In the genomic region with DNA sequence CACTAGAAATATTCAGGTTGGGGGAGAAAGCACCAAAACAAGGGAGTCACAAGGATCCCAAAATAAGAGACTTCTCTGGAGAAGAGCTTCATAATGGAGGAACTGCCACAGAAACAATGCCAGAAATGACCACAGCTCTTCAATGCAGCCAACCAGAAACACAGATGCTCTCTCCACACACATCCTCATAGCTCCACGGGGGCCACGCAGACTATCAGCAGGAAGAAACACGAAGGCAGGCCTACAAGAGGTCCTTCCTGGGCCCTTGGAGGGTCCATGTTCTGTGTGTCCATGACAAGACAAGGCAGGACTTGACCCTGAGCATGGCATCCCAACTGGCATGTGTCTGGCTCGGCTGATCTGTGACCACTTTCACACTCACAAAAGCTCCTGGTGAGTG, we compare ENCODE assay signal across 17 mouse cellular contexts.
"Had no signal": no experiment of that assay in that cellular context is flagged by ENCODE, and none has a peak within 500 bp of the region (broad histone marks: within the 10 kb centered on the region; RNA-seq: fewer than 3 reads in every experiment).

No protein-coding gene starts in this region.

- H3K9me3 ChIP-seq: limb, embryonic 12.5 days; limb, embryonic 15.5 days had no signal

- H3K4me2 ChIP-seq: limb, embryonic 12.5 days; limb, embryonic 15.5 days; liver, embryonic 11.5 days; lung, embryonic 14.5 days; midbrain, embryonic 11.5 days had no signal

- DNase-seq: kidney, postnatal 10 days; kidney, postnatal 36 days; layer of hippocampus, postnatal 36 days; left cerebral cortex, postnatal 4 days; liver, postnatal 0 days; lung, embryonic 14.5 days; midbrain, embryonic 14.5 days; thymus, adult 18-20 months; thymus, postnatal 36 days had no signal

- H3K36me3 ChIP-seq: limb, embryonic 12.5 days; limb, embryonic 15.5 days had no signal

- ATAC-seq: liver, postnatal 0 days; lung, postnatal 0 days had no signal

- H3K27ac ChIP-seq: left cerebral cortex, adult 2 months; limb, embryonic 12.5 days; limb, embryonic 15.5 days; liver, embryonic 14.5 days; macrophage had no signal

- H3K9ac ChIP-seq: limb, embryonic 12.5 days; limb, embryonic 15.5 days; liver, embryonic 14.5 days; liver, postnatal 0 days; lung, embryonic 14.5 days had no signal

- H3K27me3 ChIP-seq: limb, embryonic 12.5 days; limb, embryonic 15.5 days had no signal

- H3K4me3 ChIP-seq: left cerebral cortex, adult 2 months; limb, embryonic 12.5 days; limb, embryonic 15.5 days had no signal
